Mouse (Mus musculus): ENCODE measurements at regions not wholly inside any gene's neighbourhood (a gene's known extent, or its start where the extent isn't known, plus 50 kb on each side); places are given as distances from the start of the nearest gene placed in this dataset.

GRCm38 (mm10) chr1:126993061-126993640 lies 162.6 kb upstream of the Nckap5 start:
- Histone ChIP-seq H3K27me3 (0 out of 2 replicates have a peak, but pooled peaks cover 3% of the 10 kb centered on the region), H3K4me3 (no peak overlapping the region), H3K27ac (no peak overlapping the region), H3K4me1 (peaks cover 5% of the 10 kb centered on the region; the same call in 1 of the 2 replicates), H3K9me3 (replicated peaks) (no peaks in the 10 kb centered on the region), H3K4me2 (replicated peaks) (no peak overlapping the region), H3K9ac (no peak overlapping the region), H3K36me3 (no peaks in the 10 kb centered on the region)
- ATAC-seq (ENCODE audit: low FRiP score): peak; percentile 52
- 86% methylated on average over 1 of the region's 1 CpGs for WGBS

- Histone ChIP-seq H3K4me3 (no peak overlapping the region), H3K36me3 (no peaks in the 10 kb centered on the region), H3K9me3 (replicated peaks) (no peaks in the 10 kb centered on the region), H3K27me3 (0 out of 2 replicates have a peak, but pooled peaks cover 3% of the 10 kb centered on the region), H3K4me1 (peaks cover 5% of the 10 kb centered on the region; the same call in 1 of the 2 replicates), H3K27ac (no peak overlapping the region), H3K9ac (no peak overlapping the region), H3K4me2 (replicated peaks) (no peak overlapping the region)
- no peak for ATAC-seq (ENCODE audit: low FRiP score)
- 55% methylated on average over 4 of the region's 4 CpGs for WGBS
Observed at GRCm38 (mm10) chr1:126992441-126992840, 161.8 kb upstream of the Nckap5 start.

GRCm38 (mm10) chr1:126982805-126983204 lies 152.2 kb upstream of the Nckap5 start:
- Histone ChIP-seq H3K27me3 (no peaks in the 10 kb centered on the region), H3K27ac (no peak overlapping the region), H3K9ac (no peak overlapping the region), H3K9me3 (replicated peaks) (no peaks in the 10 kb centered on the region), H3K4me1 (no peaks in the 10 kb centered on the region), H3K4me2 (replicated peaks) (no peak overlapping the region), H3K36me3 (no peaks in the 10 kb centered on the region), H3K4me3 (no peak overlapping the region)
- peak; percentile 63; the same call in 1 of the 2 replicates for ATAC-seq (ENCODE audit: low FRiP score)
- 76% methylated on average over 5 of the region's 5 CpGs for WGBS

- Histone ChIP-seq H3K27ac (no peak overlapping the region), H3K9me3 (replicated peaks) (no peaks in the 10 kb centered on the region), H3K9ac (no peak overlapping the region), H3K4me2 (replicated peaks) (no peak overlapping the region), H3K4me1 (no peaks in the 10 kb centered on the region), H3K4me3 (no peak overlapping the region), H3K27me3 (no peaks in the 10 kb centered on the region), H3K36me3 (no peaks in the 10 kb centered on the region)
- WGBS: 92% methylated on average over 14 of the region's 14 CpGs
- no peak for ATAC-seq (ENCODE audit: low FRiP score)
Observed at GRCm38 (mm10) chr1:126980311-126980710, 149.7 kb upstream of the Nckap5 start.

GRCm38 (mm10) chr1:126973871-126974270 lies 143.3 kb upstream of the Nckap5 start:
- no peaks in the 10 kb centered on the region for H3K9me3 ChIP-seq (replicated peaks)
- no peaks in the 10 kb centered on the region for H3K27me3 ChIP-seq
- H3K4me3 ChIP-seq: no peak overlapping the region
- WGBS: 92% methylated on average over 1 of the region's 1 CpGs
- no peak overlapping the region for H3K9ac ChIP-seq
- H3K4me2 ChIP-seq (replicated peaks): no peak overlapping the region
- no peak overlapping the region for H3K27ac ChIP-seq
- ATAC-seq (ENCODE audit: low FRiP score): no peak
- H3K36me3 ChIP-seq: no peaks in the 10 kb centered on the region
- H3K4me1 ChIP-seq: no peaks in the 10 kb centered on the region

- 54% methylated on average over 10 of the region's 10 CpGs for WGBS
- Histone ChIP-seq H3K9me3 (replicated peaks) (no peaks in the 10 kb centered on the region), H3K4me2 (replicated peaks) (no peak overlapping the region), H3K27me3 (no peaks in the 10 kb centered on the region), H3K4me1 (no peaks in the 10 kb centered on the region), H3K27ac (peak overlapping the region; percentile 68; the same call in 1 of the 2 replicates), H3K9ac (no peak overlapping the region), H3K36me3 (no peaks in the 10 kb centered on the region), H3K4me3 (no peak overlapping the region)
- ATAC-seq (ENCODE audit: low FRiP score): peak; percentile 66
Observed at GRCm38 (mm10) chr1:126971777-126972421, 141.3 kb upstream of the Nckap5 start.

- Histone ChIP-seq H3K4me1 (no peaks in the 10 kb centered on the region), H3K27ac (no peak overlapping the region), H3K9me3 (replicated peaks) (no peaks in the 10 kb centered on the region), H3K27me3 (no peaks in the 10 kb centered on the region), H3K4me2 (replicated peaks) (no peak overlapping the region), H3K36me3 (no peaks in the 10 kb centered on the region), H3K4me3 (no peak overlapping the region), H3K9ac (no peak overlapping the region)
- 83% methylated on average over 1 of the region's 1 CpGs for WGBS
- no peak for ATAC-seq (ENCODE audit: low FRiP score)
Observed at GRCm38 (mm10) chr1:126971118-126971517, 140.5 kb upstream of the Nckap5 start.

- Histone ChIP-seq H3K27me3 (no peaks in the 10 kb centered on the region), H3K4me1 (no peaks in the 10 kb centered on the region), H3K4me3 (no peak overlapping the region), H3K4me2 (replicated peaks) (no peak overlapping the region), H3K9me3 (replicated peaks) (no peaks in the 10 kb centered on the region), H3K27ac (no peak overlapping the region), H3K9ac (no peak overlapping the region), H3K36me3 (no peaks in the 10 kb centered on the region)
- no peak for ATAC-seq (ENCODE audit: low FRiP score)
Observed at GRCm38 (mm10) chr1:126966394-126966793, 135.8 kb upstream of the Nckap5 start.

GRCm38 (mm10) chr1:126955839-126956720 lies 125.5 kb upstream of the Nckap5 start:
- Histone ChIP-seq H3K36me3 (no peaks in the 10 kb centered on the region), H3K4me1 (peaks cover 5% of the 10 kb centered on the region; the same call in 1 of the 2 replicates), H3K27ac (peak overlapping the region; percentile 52; the same call in 1 of the 2 replicates), H3K9me3 (replicated peaks) (no peaks in the 10 kb centered on the region), H3K4me2 (replicated peaks) (no peak overlapping the region), H3K9ac (no peak overlapping the region), H3K4me3 (no peak overlapping the region), H3K27me3 (no peaks in the 10 kb centered on the region)
- 76% methylated on average over 12 of the region's 12 CpGs for WGBS
- ATAC-seq (ENCODE audit: low FRiP score): no peak

GRCm38 (mm10) chr1:126947860-126948259 lies 117.3 kb upstream of the Nckap5 start:
- Histone ChIP-seq H3K27ac (no peak overlapping the region), H3K4me3 (no peak overlapping the region), H3K27me3 (no peaks in the 10 kb centered on the region), H3K9ac (no peak overlapping the region), H3K4me2 (replicated peaks) (no peak overlapping the region), H3K4me1 (no peaks in the 10 kb centered on the region), H3K36me3 (no peaks in the 10 kb centered on the region), H3K9me3 (replicated peaks) (no peaks in the 10 kb centered on the region)
- 90% methylated on average over 1 of the region's 1 CpGs for WGBS
- no peak for ATAC-seq (ENCODE audit: low FRiP score)

GRCm38 (mm10) chr1:126932658-126933057 lies 102.1 kb upstream of the Nckap5 start:
- no peaks in the 10 kb centered on the region for H3K27me3 ChIP-seq
- H3K4me2 ChIP-seq (replicated peaks): no peak overlapping the region
- H3K36me3 ChIP-seq: no peaks in the 10 kb centered on the region
- H3K4me3 ChIP-seq: no peak overlapping the region
- H3K4me1 ChIP-seq: peaks cover 18% of the 10 kb centered on the region
- no peaks in the 10 kb centered on the region for H3K9me3 ChIP-seq (replicated peaks)
- no peak for ATAC-seq (ENCODE audit: low FRiP score)
- 60% methylated on average over 4 of the region's 4 CpGs for WGBS
- H3K27ac ChIP-seq: no peak overlapping the region
- no peak overlapping the region for H3K9ac ChIP-seq

GRCm38 (mm10) chr1:126931754-126932153 lies 101.2 kb upstream of the Nckap5 start:
- ATAC-seq (ENCODE audit: low FRiP score): 0 out of 2 replicates have a peak, but pooled peaks have one; percentile 17
- no peak overlapping the region for H3K4me2 ChIP-seq (replicated peaks)
- 1% methylated on average over 6 of the region's 6 CpGs for WGBS
- no peak overlapping the region for H3K27ac ChIP-seq
- H3K36me3 ChIP-seq: no peaks in the 10 kb centered on the region
- H3K4me1 ChIP-seq: peaks cover 18% of the 10 kb centered on the region
- no peak overlapping the region for H3K4me3 ChIP-seq
- H3K27me3 ChIP-seq: no peaks in the 10 kb centered on the region
- H3K9me3 ChIP-seq (replicated peaks): no peaks in the 10 kb centered on the region
- H3K9ac ChIP-seq: no peak overlapping the region
